Mouse (Mus musculus) CH12.LX (cell line): ENCODE measurements around the gene Sema3g. TPM values are rescaled to one million over a fixed set of nuclear protein-coding genes. Genes with fewer than 3 reads are reported as not detected.

Experiments used
- DNase-seq: peaks from one replicate; pipeline ENCODE4 v3.0.0-alpha.2; 2013; ENCODE audit errors: extremely low read depth
- H3K27ac ChIP-seq: 2 replicates; pipeline ENCODE4 v1.5.1; 2012; ENCODE audit warnings: low read depth, mild to moderate bottlenecking, control low read depth, moderate library complexity; ENCODE audit not compliant: insufficient read depth
- H3K27me3 ChIP-seq: replicated peaks from 2 replicates; pipeline ENCODE3; 2012; ENCODE audit warnings: inconsistent platforms
- H3K36me3 ChIP-seq, 2 experiments: replicated peaks in 1 of 2; 2 replicates each; pipeline versions ENCODE3 to v1.6.1; 2012; ENCODE audit warnings: inconsistent platforms in 1 of 2, low read length in 1 of 2, mild to moderate bottlenecking in 1 of 2, mixed read lengths in 1 of 2, moderate library complexity in 1 of 2; ENCODE audit not compliant: control insufficient read depth in 1 of 2, insufficient read depth in 1 of 2
- H3K4me1 ChIP-seq, 2 experiments: 2 replicates each; pipeline ENCODE4 v1.6.1; 2012; ENCODE audit warnings: inconsistent platforms in 1 of 2, moderate library complexity in 1 of 2; ENCODE audit not compliant: insufficient read depth in 2 of 2, control insufficient read depth in 1 of 2
- H3K4me2 ChIP-seq: 2 replicates; pipeline ENCODE4 v1.6.1; 2012; ENCODE audit warnings: low read depth, mild to moderate bottlenecking, control low read depth; ENCODE audit not compliant: poor library complexity, insufficient read depth, severe bottlenecking
- H3K4me3 ChIP-seq, 3 experiments: fragments of 150-350 bp in 1 of 3; sonication (generic) in 1 of 3; replicated peaks in 1 of 3; 2 replicates each; pipeline versions ENCODE3 to v1.5.1; 2011 to 2012; ENCODE audit warnings: low read depth in 2 of 3, low read length in 2 of 3, mild to moderate bottlenecking in 2 of 3, moderate library complexity in 2 of 3, control low read depth in 1 of 3, improper control_type of control experiment in 1 of 3, inconsistent platforms in 1 of 3, mixed read lengths in 1 of 3; ENCODE audit not compliant: poor library complexity in 1 of 3
- H3K79me2 ChIP-seq: replicated peaks from 2 replicates; pipeline ENCODE4 v1.6.1; 2012; ENCODE audit warnings: mild to moderate bottlenecking, moderate library complexity; ENCODE audit not compliant: control insufficient read depth, poor library complexity, insufficient read depth, severe bottlenecking; ENCODE audit errors: extremely low read depth
- H3K9ac ChIP-seq: 2 replicates; pipeline ENCODE4 v1.6.1; 2012; ENCODE audit warnings: low read depth, mild to moderate bottlenecking, control low read depth, moderate library complexity; ENCODE audit not compliant: insufficient read depth
- H3K9me3 ChIP-seq: replicated peaks from 2 replicates; pipeline ENCODE3; 2012; ENCODE audit warnings: low read length, inconsistent platforms, mixed read lengths
- BHLHE40 ChIP-seq: IDR thresholded peaks from 2 replicates; pipeline ENCODE4 v1.6.1; 2011; ENCODE audit warnings: mild to moderate bottlenecking, low read depth, low read length, improper control_type of control experiment
- CHD1 ChIP-seq: IDR thresholded peaks from 2 replicates; pipeline ENCODE4 v1.6.1; 2012; ENCODE audit warnings: low read depth, low read length, improper control_type of control experiment, inconsistent platforms
- E2F4 ChIP-seq: IDR thresholded peaks from 2 replicates; pipeline ENCODE4 v1.6.1; 2011; ENCODE audit warnings: low read depth, low read length, improper control_type of control experiment; ENCODE audit not compliant: insufficient replicate concordance
- GABPA ChIP-seq: IDR thresholded peaks from 2 replicates; pipeline ENCODE4 v1.6.1; 2012; ENCODE audit warnings: low read depth, low read length, improper control_type of control experiment, inconsistent platforms; ENCODE audit not compliant: insufficient replicate concordance
- HCFC1 ChIP-seq: IDR thresholded peaks from 2 replicates; pipeline ENCODE4 v1.6.1; 2012; ENCODE audit warnings: low read depth, mild to moderate bottlenecking, inconsistent platforms, low read length, improper control_type of control experiment
- JUND ChIP-seq: conservative IDR thresholded peaks from 2 replicates; pipeline ENCODE4 v1.6.1; 2011; ENCODE audit warnings: low read depth, low read length, improper control_type of control experiment
- MAFK ChIP-seq: IDR thresholded peaks from 2 replicates; pipeline ENCODE4 v1.6.1; 2011; ENCODE audit warnings: low read length, improper control_type of control experiment; ENCODE audit not compliant: insufficient replicate concordance
- MAZ ChIP-seq: IDR thresholded peaks from 2 replicates; pipeline ENCODE4 v1.6.1; 2012; ENCODE audit warnings: low read depth, mild to moderate bottlenecking, inconsistent platforms, low read length, improper control_type of control experiment, moderate library complexity
- MXI1 ChIP-seq: IDR thresholded peaks from 2 replicates; pipeline ENCODE4 v1.6.1; 2011; ENCODE audit warnings: mild to moderate bottlenecking, low read depth, low read length, improper control_type of control experiment
- MYC ChIP-seq: IDR thresholded peaks from 2 replicates; pipeline ENCODE4 v1.6.1; 2011; ENCODE audit warnings: low read depth, mild to moderate bottlenecking, improper control_type of control experiment, low read length
- NELFE ChIP-seq: IDR thresholded peaks from 2 replicates; pipeline ENCODE4 v1.6.1; 2011; ENCODE audit warnings: low read depth, low read length, improper control_type of control experiment
- NRF1 ChIP-seq: IDR thresholded peaks from 2 replicates; pipeline ENCODE4 v1.6.1; 2014; ENCODE audit warnings: low read depth, mild to moderate bottlenecking, inconsistent platforms, low read length, improper control_type of control experiment, moderate library complexity
- POLR2A ChIP-seq: IDR thresholded peaks from 2 replicates; pipeline ENCODE4 v1.6.1; 2011; ENCODE audit warnings: low read depth, mild to moderate bottlenecking, improper control_type of control experiment, low read length
- RAD21 ChIP-seq: IDR thresholded peaks from 2 replicates; pipeline ENCODE4 v1.6.1; 2011; ENCODE audit warnings: low read depth, mild to moderate bottlenecking, low read length, improper control_type of control experiment, moderate library complexity
- RCOR1 ChIP-seq: conservative IDR thresholded peaks from 2 replicates; pipeline ENCODE4 v1.6.1; 2012; ENCODE audit warnings: low read depth, mild to moderate bottlenecking, inconsistent platforms, low read length, improper control_type of control experiment
- SIN3A ChIP-seq: IDR thresholded peaks from 2 replicates; pipeline ENCODE4 v1.6.1; 2012; ENCODE audit warnings: low read length, improper control_type of control experiment, inconsistent platforms
- SMC3 ChIP-seq: IDR thresholded peaks from 2 replicates; pipeline ENCODE4 v1.6.1; 2011; ENCODE audit warnings: low read depth, low read length, improper control_type of control experiment
- TBP ChIP-seq: conservative IDR thresholded peaks from 2 replicates; pipeline ENCODE4 v1.6.1; 2011; ENCODE audit warnings: low read depth, low read length, improper control_type of control experiment
- TCF12 ChIP-seq: IDR thresholded peaks from 2 replicates; pipeline ENCODE4 v1.6.1; 2014; ENCODE audit warnings: low read depth, mild to moderate bottlenecking, inconsistent platforms, low read length, improper control_type of control experiment
- UBTF ChIP-seq: IDR thresholded peaks from 2 replicates; pipeline ENCODE4 v1.6.1; 2012; ENCODE audit warnings: low read depth, mild to moderate bottlenecking, inconsistent platforms, low read length, improper control_type of control experiment, moderate library complexity
- ZC3H11A ChIP-seq: IDR thresholded peaks from 2 replicates; pipeline ENCODE4 v1.6.1; 2012; ENCODE audit warnings: low read depth, mild to moderate bottlenecking, inconsistent platforms, low read length, improper control_type of control experiment
- ZMIZ1 ChIP-seq: IDR thresholded peaks from 2 replicates; pipeline ENCODE4 v1.6.1; 2012; ENCODE audit warnings: low read depth, mild to moderate bottlenecking, inconsistent platforms, low read length, improper control_type of control experiment
- dilution Hi-C: fragments of 300-500 bp; cut with MboI; formaldehyde crosslinking; loops from 2 replicates; pipeline ENCODE4 v1.14.3; 2020; ENCODE audit warnings: low sequenced_read_pairs; ENCODE audit not compliant: extremely low pct_unique_long_range_greater_than_20kb, extremely low pct_ligation_motif_present
- in situ Hi-C: fragments of 300-500 bp; cut with MboI; formaldehyde crosslinking; loops from 3 replicates; pipeline ENCODE4 v1.14.3; 2019; ENCODE audit warnings: low sequenced_read_pairs, low pct_ligation_motif_present, low pct_unique_long_range_greater_than_20kb, mixed read lengths
- polyA plus RNA-seq: library from polyadenylated mRNA; unstranded; fragments of >175 nt; gene quantifications from 2 replicates; pipeline ENCODE4 v1.2.1, GENCODE M21; 2012; ENCODE audit warnings: low read depth; ENCODE audit not compliant: insufficient read length
- total RNA-seq, 2 experiments: library from RNA; depleted of rRNA; stranded (reverse); fragments of 300-350 nt in 1 of 2; fragments of >200 nt in 1 of 2; gene quantifications; 2 replicates each; pipeline ENCODE4 v1.2.3; 2012 to 2014

Sema3g gene
- total and polyA plus RNA-seq, 3 experiments = 0.36 to 1.1 (median 0.94) TPM

DNA sequence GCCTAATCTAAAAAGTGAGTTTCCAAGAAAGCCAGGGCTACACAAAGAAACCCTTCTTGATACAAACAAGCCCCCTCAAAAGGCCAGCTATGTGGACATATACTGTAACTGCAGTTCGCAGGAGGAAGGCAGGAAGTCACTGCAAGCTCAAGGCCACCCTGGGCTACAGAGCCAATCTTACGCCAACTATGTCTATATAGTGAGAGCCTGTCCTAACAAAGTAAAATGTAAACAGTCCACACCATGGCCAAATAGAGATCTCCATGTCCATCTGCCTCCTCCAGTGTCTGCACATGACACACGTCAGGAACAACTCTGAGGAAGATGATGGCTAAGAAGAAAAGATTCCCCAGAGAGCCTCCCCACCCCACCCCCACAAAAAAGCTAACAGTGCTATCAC is 17.6 kb upstream of the Sema3g start:
- in situ Hi-C loops (no loop called here), dilution Hi-C loops (no loop called here)
- Histone ChIP-seq H3K79me2 (peaks cover 26% of the 10 kb centered on the region), H3K27ac (no peak overlapping the region), H3K4me3 (no peak overlapping the region), H3K9ac (no peak overlapping the region), H3K27me3 (no peaks in the 10 kb centered on the region), H3K4me1 (peaks cover 7 to 40% of the 10 kb centered on the region in 2 experiments; a peak in 3 of 4 replicates)
- no peak for DNase-seq
- no peak for TF ChIP-seq NELFE
- TF ChIP-seq JUND = no peak
- no peak for TF ChIP-seq E2F4
- TF ChIP-seq BHLHE40 = no peak
- no peak for TF ChIP-seq GABPA
- TF ChIP-seq NRF1 = no peak
- TF ChIP-seq MAZ = no peak
- TF ChIP-seq UBTF = no peak
- no peak for TF ChIP-seq MAFK
- no peak for TF ChIP-seq TBP
- no peak for TF ChIP-seq SMC3
- no peak for TF ChIP-seq TCF12
- TF ChIP-seq MXI1 = no peak
- TF ChIP-seq POLR2A = no peak
- TF ChIP-seq RCOR1 = no peak
- TF ChIP-seq HCFC1 = no peak
- no peak for TF ChIP-seq ZC3H11A
- TF ChIP-seq, all 38 proteins: peak for 0
- Histone ChIP-seq H3K9me3 (no peaks in the 10 kb centered on the region), H3K36me3 (peaks cover 44 to 88% of the 10 kb centered on the region in 2 experiments), H3K4me2 (no peak overlapping the region)

DNA sequence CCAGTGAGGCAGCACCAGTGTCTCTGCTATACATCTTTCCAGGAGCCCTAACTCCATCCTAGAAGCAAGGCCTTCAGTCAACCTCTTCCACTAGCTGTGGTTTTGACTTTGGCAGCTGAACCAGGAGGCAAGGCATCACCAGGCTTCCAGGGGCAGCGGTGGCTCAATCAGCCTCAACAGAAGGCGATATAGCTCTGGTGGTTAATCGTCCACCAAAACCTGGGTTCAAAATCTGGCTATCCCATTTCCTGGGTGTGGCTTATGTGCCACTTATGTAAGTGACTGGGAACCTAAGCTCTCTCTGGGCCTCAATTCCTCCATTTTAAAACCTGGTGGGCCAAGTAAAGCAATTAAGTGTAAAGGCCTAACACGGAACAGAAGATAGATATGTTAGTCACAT is 12.8 kb upstream of the Sema3g start:
- peak; percentile 21 for DNase-seq
- peaks cover 7 to 24% of the 10 kb centered on the region in 2 experiments; a peak in 3 of 4 replicates for H3K4me1 ChIP-seq
- peak overlapping the region; percentile 19 for H3K27ac ChIP-seq
- peaks cover 8% of the 10 kb centered on the region for H3K27me3 ChIP-seq
- peaks cover 32 to 48% of the 10 kb centered on the region in 2 experiments for H3K36me3 ChIP-seq
- TF ChIP-seq ZMIZ1 (no peak), TBP (no peak), MAZ (no peak), UBTF (no peak), RAD21 (no peak), MYC (no peak), GABPA (no peak), SIN3A (no peak), CHD1 (no peak), ZC3H11A (no peak), BHLHE40 (no peak), NRF1 (no peak)
- TF ChIP-seq, all 38 proteins: peak for 0
- peak overlapping the region; percentile 93 for H3K9ac ChIP-seq
- in situ Hi-C loops (no loop called here), dilution Hi-C loops (no loop called here)
- no peaks in the 10 kb centered on the region for H3K9me3 ChIP-seq
- H3K79me2 ChIP-seq = peaks cover 29% of the 10 kb centered on the region
- H3K4me3 ChIP-seq = peak overlapping the region; percentile 79 to 97 (median 88)
- peak overlapping the region; percentile 95 for H3K4me2 ChIP-seq
